Mouse (Mus musculus) ES-Bruce4 (cell line): ENCODE data around the gene Sprtn. TPM values are rescaled to one million over a fixed set of nuclear protein-coding genes. Genes with fewer than 3 reads are reported as not detected.

Experiments used
- H3K27ac ChIP-seq: 2 replicates; pipeline ENCODE4 v1.5.1; 2012; ENCODE audit warnings: low read length, inconsistent platforms; ENCODE audit not compliant: insufficient read depth
- H3K27me3 ChIP-seq: 2 replicates; pipeline ENCODE4 v1.6.1; 2012; ENCODE audit warnings: mild to moderate bottlenecking, low read length, inconsistent platforms; ENCODE audit not compliant: control insufficient read depth, poor library complexity, insufficient read depth, severe bottlenecking
- H3K36me3 ChIP-seq: 2 replicates; pipeline ENCODE4 v1.6.1; 2012; ENCODE audit warnings: inconsistent platforms, mild to moderate bottlenecking, low read length, moderate library complexity; ENCODE audit not compliant: control insufficient read depth, poor library complexity, insufficient read depth, severe bottlenecking
- H3K4me1 ChIP-seq: one replicate; pipeline ENCODE4 v1.8.1; 2011; ENCODE audit warnings: low read length; ENCODE audit not compliant: control insufficient read depth, insufficient read depth
- H3K4me3 ChIP-seq: 2 replicates; pipeline ENCODE4 v1.5.1; 2011; ENCODE audit warnings: low read depth, mild to moderate bottlenecking, low read length
- H3K9ac ChIP-seq: 2 replicates; pipeline ENCODE4 v1.6.1; 2012; ENCODE audit warnings: low read depth, mild to moderate bottlenecking, inconsistent platforms; ENCODE audit not compliant: poor library complexity, severe bottlenecking
- H3K9me3 ChIP-seq: replicated peaks from 2 replicates; pipeline ENCODE4 v1.6.1; 2012; ENCODE audit warnings: mild to moderate bottlenecking, low read length, inconsistent platforms; ENCODE audit not compliant: control insufficient read depth, poor library complexity, insufficient read depth, severe bottlenecking
- CTCF ChIP-seq: IDR thresholded peaks from one replicate; pipeline ENCODE4 v1.8.1; 2011; ENCODE audit warnings: low read depth, low read length
- EP300 ChIP-seq: IDR thresholded peaks from 2 replicates; pipeline ENCODE4 v1.6.1; 2011; ENCODE audit warnings: low read depth, low read length; ENCODE audit not compliant: insufficient read depth
- POLR2A ChIP-seq: IDR thresholded peaks from one replicate; pipeline ENCODE4 v1.8.1; 2011; ENCODE audit warnings: low read length; ENCODE audit not compliant: insufficient read depth
- polyA plus RNA-seq: library from polyadenylated mRNA; stranded (reverse); fragments of >200 nt; gene quantifications from 2 replicates; pipeline ENCODE4 v1.2.4, GENCODE M21; 2011; ENCODE audit warnings: low read depth; ENCODE audit not compliant: missing spikeins, insufficient read depth, insufficient read length

The Sprtn gene
- polyA plus RNA-seq, 1 experiment, result 14.3 TPM

DNA sequence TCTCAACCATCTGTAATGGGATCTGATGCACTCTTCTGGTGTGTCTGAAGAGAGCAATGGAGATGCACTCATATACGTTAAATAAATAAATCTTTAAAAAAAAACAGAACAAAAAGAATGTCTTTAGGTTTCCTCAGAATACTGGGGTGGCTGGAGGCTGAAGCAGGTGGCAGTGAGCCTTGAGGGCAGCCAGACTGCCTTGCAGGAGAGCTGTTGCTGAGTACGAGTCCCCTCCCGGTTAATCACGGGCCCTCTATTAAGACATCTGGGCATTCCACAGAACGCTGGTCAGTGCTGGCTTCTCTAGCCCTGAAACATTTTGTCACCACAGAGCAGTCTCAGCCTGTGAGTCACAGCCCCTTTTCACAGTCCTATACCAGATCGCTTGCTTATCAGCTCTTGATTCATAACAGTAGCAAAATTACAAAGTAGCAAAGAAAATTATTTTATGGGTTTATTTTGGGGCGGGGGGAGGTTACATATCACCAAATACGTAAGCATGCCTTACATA lies 56.9 kb downstream of the Sprtn start:
- Histone ChIP-seq H3K4me3 (no peak overlapping the region), H3K27ac (no peak overlapping the region), H3K9me3 (no peaks in the 10 kb centered on the region)

More for the DNA sequence above, 56.9 kb downstream of the Sprtn start:
- H3K4me1 ChIP-seq, result peaks cover 3% of the 10 kb centered on the region
- TF ChIP-seq CTCF, result no peak
- TF ChIP-seq EP300, result no peak
- TF ChIP-seq POLR2A, result no peak
- H3K36me3 ChIP-seq, result no peaks in the 10 kb centered on the region
- H3K9ac ChIP-seq, result no peak overlapping the region
- no peaks in the 10 kb centered on the region for H3K27me3 ChIP-seq

Other genes starting within 250 kb of the Sprtn start
- 25.9 and 31.4 TPM in 2 replicates for gene 2310022B05Rik, start 234.5 kb upstream of the Sprtn start, polyA plus RNA-seq
- gene Ttc13, start 175.9 kb upstream of the Sprtn start, polyA plus RNA-seq, result 57.1 and 59.4 TPM in 2 replicates
- gene Arv1, start 175.7 kb upstream of the Sprtn start, polyA plus RNA-seq, result 25.4 and 28.8 TPM in 2 replicates
- 6.9 and 8.0 TPM in 2 replicates for gene Fam89a, start 146.1 kb upstream of the Sprtn start, polyA plus RNA-seq
- gene Trim67, start 104.8 kb upstream of the Sprtn start, polyA plus RNA-seq, result 9.1 and 9.4 TPM in 2 replicates
- gene Gnpat, start 34.9 kb upstream of the Sprtn start, polyA plus RNA-seq, result 96.0 and 113 TPM in 2 replicates
- gene 2810004N23Rik, start 34.8 kb upstream of the Sprtn start, polyA plus RNA-seq, result 93.0 and 93.6 TPM in 2 replicates
- gene Exoc8, start 181 bp upstream of the Sprtn start, polyA plus RNA-seq, result 10.1 and 10.9 TPM in 2 replicates
- gene Egln1, start 51.4 kb downstream of the Sprtn start, polyA plus RNA-seq, result 19.9 and 20.3 TPM in 2 replicates
- gene Tsnax, start 115.1 kb downstream of the Sprtn start, polyA plus RNA-seq, result 48.9 and 51.2 TPM in 2 replicates
- gene Disc1, start 156.3 kb downstream of the Sprtn start, polyA plus RNA-seq, result 1.2 TPM in 1 of 2 replicates, not detected in the other